Mouse (Mus musculus) cerebellum, adult (tissue): ENCODE measurements around the gene Ufd1.

Experiments used
- ATAC-seq: cut with Nextera tagmentation; 2 replicates; pipeline ENCODE4 v1.9.2; 2017; ENCODE audit warnings: mild to moderate bottlenecking, moderate library complexity, mixed read lengths; ENCODE audit not compliant: insufficient number of reproducible peaks, low FRiP score, low TSS enrichment

The Ufd1 gene

DNA sequence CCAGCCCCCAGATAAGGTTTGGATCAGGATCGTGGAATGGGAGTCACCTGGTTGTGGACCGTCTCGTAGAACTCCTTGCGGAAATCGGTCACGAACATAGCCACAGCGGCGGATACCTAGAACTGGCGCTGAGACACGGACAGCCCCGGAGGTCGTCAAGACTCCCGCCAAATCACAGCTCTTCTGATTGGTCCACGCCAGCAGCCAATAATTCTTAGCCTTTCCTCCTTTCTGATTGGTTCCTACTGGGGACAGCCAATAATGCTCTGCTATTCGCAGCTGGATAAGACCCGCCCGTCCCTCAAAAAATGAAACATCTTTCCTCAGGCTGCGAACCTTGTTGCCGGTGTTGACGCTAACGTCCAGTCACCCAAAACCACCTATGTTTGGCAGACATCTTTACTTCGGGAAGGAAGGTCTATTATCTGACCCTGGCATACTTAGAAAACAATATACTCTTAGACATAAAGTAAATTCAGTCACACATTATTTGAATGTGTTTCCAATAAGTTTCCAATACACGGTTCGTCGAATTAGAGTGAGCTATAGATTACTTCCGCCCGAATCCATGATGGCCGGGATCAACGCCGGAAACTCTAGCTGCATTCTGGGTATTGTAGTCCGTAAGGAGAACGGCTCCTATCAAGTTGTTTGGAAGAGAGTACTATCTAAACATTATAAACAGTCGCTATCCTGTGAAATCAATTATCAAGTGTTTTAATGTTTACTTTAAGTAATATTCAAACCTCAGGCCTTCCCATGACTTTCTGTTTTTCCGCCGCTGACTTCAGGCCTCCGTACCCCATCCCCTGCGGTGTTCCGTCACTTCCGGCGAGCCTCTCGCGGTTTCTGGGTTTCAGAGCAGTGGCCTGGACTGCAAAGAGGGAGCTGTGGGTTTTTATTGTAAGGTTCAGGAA, at the start of gene Ufd1, which contains the start of gene Cdc45:
Ufd1 (plus strand) TSS at position 312 of the 917 bp plus-strand sequence.
Cdc45 (minus strand) TSS at position 520 of the 917 bp plus-strand sequence.
- peak; percentile 94 for ATAC-seq

- ATAC-seq, result no peak
Observed at GRCm38 (mm10) chr16:18762960-18763359, 48.6 kb upstream of the Ufd1 start.

GRCm38 (mm10) chr16:18766390-18766789, 45.2 kb upstream of the Ufd1 start:
- ATAC-seq, result no peak

- ATAC-seq, result no peak
Observed at GRCm38 (mm10) chr16:18769501-18769900, 42.1 kb upstream of the Ufd1 start.

DNA sequence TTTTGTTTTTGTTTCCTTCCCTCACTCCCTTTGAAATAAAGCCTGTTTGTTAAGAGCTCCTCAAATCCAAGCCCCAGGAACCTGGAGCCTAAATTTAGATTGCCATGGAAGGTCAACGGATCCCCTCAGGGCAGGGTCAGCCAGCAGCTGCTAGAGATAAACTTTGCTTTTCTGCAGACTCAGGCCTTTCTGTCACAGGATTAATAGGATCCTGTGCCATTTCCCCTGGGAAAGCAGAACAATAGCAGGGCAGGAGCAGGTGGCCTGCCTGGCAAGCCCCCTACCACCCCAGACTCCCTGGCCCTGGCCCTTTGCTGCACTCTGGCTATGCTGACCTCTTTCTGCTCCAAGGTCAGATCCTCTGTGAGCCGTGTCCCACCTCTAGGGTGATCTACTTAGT, 37.6 kb upstream of the Ufd1 start:
- no peak for ATAC-seq

DNA sequence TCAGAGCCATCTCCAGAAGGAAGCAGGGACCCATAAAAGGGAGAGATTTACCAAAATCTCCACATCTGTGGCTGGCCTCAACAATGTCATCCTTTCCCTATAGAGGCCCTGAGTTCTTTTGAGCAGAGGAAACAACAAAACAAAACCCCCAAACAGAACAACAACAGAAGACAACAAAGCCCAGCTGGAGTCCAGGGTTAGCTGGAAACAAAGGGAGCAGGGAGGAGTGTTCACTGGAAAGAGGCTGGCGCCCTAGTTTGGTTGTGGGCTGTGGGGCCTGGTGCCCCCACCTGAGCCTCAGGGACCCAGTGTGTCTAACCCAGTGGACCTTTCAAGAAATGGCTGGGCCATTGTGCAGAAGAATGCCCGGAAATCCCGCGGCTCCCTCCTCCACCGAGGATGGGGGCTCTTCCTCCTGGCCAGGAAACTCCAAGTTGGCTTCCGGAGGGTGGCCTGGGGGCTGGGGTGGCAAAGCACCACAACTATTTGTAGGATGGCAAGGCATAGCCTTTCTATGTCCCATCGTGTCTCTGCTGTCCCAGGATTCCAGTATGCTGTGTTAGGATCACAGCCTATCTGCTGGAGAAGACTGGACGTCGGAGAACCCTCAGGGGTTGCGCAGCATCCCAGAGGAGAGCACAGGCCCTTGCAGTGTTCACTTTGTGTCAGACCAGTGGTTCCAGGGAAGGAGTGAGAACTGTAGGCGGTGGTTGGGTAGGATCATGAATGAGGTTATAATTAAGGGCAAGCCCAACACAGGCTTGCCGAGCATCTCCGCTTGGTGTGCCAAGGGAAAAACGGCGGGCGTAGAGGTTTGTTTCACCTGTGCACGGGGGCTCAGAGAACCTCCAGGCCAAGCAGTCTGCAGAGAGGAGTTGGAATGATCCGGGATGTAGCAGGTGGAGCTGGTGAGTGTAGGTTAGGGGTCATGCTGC, 35.7 kb upstream of the Ufd1 start:
- ATAC-seq, result no peak

DNA sequence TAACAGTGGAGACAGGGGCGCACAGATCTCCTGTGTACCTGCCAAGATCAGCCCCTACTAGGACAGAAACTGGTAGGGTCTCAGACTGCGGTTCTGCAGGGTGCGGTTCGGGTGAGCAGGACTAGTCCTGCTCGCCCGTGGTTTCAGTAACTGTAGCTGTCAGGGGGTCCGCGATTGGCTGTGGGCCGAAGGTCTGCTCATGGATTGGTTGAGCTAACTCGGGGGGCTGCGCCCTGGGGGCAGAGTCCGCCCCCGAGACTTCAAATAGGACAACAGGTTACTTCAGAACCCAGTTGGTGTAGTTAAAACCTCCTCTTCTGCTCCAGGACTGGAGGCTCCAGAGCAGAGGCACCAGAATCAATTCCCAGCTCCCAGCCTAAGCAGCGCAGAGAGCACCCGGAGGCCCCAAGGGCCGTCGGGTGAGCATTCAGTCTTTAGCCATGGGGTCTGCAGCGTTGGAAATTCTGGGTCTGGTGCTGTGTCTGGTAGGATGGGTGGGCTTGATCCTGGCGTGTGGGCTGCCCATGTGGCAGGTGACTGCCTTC, 35.0 kb upstream of the Ufd1 start, which contains the start of gene Cldn5:
Cldn5 (plus strand) TSS at position 292 of the 545 bp plus-strand sequence.
- ATAC-seq, result no peak

- no peak for ATAC-seq
Observed at GRCm38 (mm10) chr16:18777101-18778080, 34.2 kb upstream of the Ufd1 start.

DNA sequence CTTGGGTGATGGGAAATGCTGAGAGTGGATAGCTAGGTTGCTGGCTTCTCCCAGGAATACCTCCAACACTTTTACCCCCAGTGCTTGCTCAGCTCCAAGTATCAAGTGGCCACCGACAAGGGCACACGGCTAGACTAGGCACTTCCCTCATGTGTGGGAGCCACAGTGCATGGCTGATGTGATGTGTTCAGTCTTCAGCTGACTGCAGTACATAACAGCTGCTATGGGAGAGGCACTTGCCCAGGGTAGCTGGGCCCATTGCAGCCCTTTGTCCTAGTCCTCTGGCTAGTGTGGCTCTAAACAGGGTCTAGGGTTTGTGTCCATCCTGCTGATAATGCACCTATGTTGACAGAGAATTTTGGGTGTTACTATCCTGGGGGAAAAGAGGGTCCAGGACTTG, 33.1 kb upstream of the Ufd1 start:
- ATAC-seq, result no peak

DNA sequence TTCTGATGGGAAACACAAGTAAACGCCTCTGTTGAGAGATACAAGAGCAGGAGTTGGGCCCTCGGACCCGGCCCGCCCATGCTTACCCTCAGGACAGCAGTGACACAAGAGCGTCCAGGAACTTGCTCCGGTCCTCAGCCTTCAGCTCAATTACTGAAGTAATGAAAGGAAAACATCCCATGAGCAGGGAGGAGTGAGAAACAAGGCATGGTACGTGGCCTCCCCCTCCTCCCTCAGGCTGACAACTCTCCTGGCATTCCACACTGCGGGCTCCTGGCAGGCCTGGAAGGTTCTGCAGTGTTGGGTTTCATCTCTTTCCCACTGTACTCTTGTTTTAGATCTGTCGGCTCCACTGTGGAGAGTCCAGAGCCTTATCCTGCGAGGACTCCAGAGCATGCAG, 29.8 kb upstream of the Ufd1 start:
- ATAC-seq, result no peak

DNA sequence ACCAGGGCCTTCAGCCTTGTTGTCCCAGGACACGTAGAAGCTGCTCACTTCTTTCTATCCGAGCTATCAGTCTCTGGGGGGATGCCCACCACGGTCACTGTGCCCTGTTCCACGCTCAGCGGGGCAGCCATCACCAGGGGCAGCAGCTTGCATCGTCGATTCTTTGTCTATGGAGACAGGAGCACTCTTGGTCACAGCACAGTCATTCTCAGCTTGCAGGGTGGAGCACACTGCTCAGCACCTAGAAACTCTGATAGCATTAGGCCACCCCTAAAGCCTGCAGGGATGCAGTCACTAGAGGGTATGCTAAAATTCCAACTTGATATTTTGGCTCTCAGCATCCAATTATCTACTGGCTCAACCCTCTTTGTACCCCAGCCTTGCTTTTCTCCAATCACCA, 26.6 kb upstream of the Ufd1 start:
- ATAC-seq, result no peak

GRCm38 (mm10) chr16:18785485-18785884, 26.1 kb upstream of the Ufd1 start:
- no peak for ATAC-seq

- no peak for ATAC-seq
Observed at GRCm38 (mm10) chr16:18786652-18787051, 24.9 kb upstream of the Ufd1 start.

DNA sequence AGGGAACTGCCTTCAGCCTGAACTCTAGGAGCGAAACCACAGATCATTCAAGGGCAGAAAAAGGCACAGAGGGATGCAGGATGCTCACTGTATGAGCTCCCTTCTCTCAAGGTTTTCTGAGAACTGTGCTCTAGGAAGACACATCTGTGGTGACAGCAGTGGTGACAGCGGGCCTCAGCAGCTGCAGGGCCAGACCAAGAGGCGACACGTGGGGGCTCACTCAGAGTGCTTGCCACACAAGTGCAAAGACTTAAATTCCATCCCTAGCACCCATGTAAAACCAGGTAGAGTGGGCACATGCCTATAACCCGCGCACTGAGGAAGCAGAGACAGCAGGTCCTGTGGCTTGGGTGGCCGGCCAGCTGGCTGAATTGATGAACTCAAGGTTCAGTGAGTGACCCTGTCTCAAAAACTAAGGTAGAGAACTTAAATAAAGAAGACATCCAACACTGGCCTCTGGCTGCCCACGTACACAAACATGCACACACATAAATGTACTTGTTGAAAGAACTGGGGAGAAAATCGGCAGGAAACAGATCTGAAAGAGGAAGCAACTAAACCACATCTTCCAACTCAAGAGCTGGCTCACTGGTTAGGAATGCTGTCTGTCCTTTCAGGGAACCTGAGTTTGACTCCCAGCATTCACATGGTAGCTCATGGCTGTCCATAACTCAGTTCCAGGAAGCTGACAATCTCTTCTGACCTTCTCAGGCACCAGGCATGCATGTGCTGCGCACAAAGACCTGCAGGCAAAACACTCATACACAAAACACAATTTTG, 22.8 kb upstream of the Ufd1 start:
- ATAC-seq, result no peak

DNA sequence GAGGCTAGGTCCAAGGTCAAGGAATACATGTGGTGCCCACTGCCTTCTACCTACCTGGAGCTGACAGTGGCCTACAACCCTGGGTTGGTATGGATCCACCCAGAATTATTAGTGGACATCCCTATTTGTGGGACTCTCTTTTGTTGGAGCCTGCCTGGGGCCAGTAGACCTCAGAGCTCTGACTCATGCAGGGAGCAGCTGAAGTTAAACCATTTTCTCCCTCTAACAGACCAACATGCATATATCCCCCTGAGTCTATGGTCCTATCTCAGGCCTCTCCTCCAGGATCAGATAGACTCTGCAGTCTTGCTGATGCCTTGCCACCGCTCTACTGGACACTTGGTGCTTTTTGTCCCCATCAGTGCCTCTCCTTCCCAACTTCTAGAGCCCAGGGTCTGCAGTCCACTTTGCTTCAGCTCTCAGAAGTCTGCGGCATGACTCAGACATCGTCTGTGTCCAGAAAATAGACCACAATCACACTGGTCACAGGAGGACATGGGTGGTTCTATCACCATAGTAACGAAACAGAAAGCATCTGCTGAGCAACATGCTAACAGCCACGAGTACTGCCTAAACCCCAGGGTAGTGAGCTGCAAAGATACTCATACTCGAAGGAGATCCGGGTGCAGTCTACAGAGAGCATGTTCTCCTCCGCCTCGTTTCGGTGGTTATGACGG, 16.2 kb upstream of the Ufd1 start:
- no peak for ATAC-seq

DNA sequence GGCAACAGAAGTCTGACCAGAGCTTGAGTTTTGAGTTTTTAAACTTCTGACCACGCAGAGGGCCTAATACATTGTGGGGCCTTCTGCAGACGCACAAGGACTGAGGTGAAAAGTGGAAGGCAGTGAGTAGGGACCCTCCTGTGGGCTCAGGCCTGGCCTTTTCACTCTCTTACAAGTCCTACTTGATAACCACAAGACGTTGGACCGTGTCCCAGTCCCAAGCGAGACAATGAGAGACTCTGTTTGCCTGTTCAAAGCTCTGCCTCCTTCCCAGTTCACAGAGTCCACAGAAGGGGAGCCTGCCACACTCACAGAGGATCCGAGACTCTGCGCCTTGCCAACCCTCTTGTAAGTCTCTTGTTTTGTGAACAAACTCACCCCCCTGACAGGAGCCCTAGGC, 14.9 kb upstream of the Ufd1 start:
- ATAC-seq, result no peak

DNA sequence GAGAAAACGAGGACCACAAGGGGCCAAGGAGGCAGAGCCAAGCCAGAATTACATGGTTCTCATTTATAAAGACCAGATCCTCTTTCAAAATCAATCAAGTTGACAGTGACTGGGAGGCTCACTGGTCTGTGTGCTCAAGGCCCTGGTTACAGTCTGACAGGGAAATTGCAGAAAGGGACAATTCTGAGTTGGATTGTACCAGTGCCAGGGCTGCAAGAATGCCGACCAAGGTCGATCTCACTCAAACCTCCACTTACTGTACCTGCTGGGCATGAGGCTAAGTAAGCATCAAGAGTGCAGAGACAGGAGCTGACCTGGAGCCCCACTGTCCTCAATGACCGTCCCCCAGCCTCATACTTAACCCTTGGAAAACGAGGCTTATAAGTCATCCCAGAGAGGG, 13.4 kb upstream of the Ufd1 start:
- no peak for ATAC-seq

DNA sequence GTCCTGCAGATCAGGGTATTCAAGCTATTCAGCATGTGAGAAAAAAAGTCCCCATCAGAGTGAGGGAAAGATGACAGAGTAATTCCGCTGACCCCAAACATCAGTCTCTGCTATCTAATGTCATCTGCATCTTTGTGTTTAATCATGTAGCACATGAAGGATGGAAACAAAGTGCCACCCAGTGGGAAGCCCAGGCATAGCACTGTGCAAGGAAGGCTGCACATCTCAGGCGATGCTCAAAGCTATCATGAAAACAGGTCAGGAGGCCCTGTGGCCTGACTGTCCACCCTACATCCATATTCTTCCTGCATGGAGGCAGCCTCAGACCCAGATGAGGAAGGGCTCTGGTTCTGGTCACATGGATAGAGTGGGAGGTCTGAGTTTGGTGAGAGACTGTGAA, 12.7 kb upstream of the Ufd1 start:
- ATAC-seq, result 0 out of 2 replicates have a peak, but pooled peaks have one; percentile 31
